Mouse (Mus musculus) forebrain, embryonic 10.5 days (tissue): ENCODE measurements around the gene Gm21992. TPM values are rescaled to one million over a fixed set of nuclear protein-coding genes. Genes with fewer than 3 reads are reported as not detected.
A peak's percentile ranks its signal among the peaks of the same experiment; 100 is the strongest.

ENCODE experiments used
- DNase-seq: peaks from one replicate; pipeline ENCODE4 v3.0.0-alpha.2; 2017; ENCODE audit warnings: low spot score; ENCODE audit errors: extremely low spot score
- H3K27ac ChIP-seq: fragments of 300-500 bp; sonication (generic); 2 replicates; pipeline ENCODE4 v1.5.1; 2016; ENCODE audit warnings: mild to moderate bottlenecking
- H3K27me3 ChIP-seq: fragments of 300-500 bp; sonication (generic); 2 replicates; pipeline ENCODE4 v1.6.1; 2016; ENCODE audit warnings: mild to moderate bottlenecking; ENCODE audit not compliant: poor library complexity, severe bottlenecking
- H3K36me3 ChIP-seq: fragments of 300-500 bp; sonication (generic); replicated peaks from 2 replicates; pipeline ENCODE4 v1.6.1; 2016; ENCODE audit warnings: mild to moderate bottlenecking, moderate library complexity
- H3K4me1 ChIP-seq: fragments of 300-500 bp; sonication (generic); 2 replicates; pipeline ENCODE4 v1.6.1; 2016
- H3K4me3 ChIP-seq: fragments of 300-500 bp; sonication (generic); 2 replicates; pipeline ENCODE4 v1.5.1; 2016; ENCODE audit warnings: mild to moderate bottlenecking, moderate library complexity
- H3K9me3 ChIP-seq: fragments of 300-500 bp; sonication (generic); 2 replicates; pipeline ENCODE4 v1.6.1; 2016; ENCODE audit warnings: mild to moderate bottlenecking, moderate library complexity
- WGBS: fragments of 180-500 bp; shearing (Covaris S2); methylation state at CpG from one replicate; pipeline ENCODE4 v1.1.7; 2016; 5-methylcytosine and 5-hydroxymethylcytosine counted together
- polyA plus RNA-seq: library from polyadenylated mRNA; unstranded; fragments of >200 nt; fragmentation: Nextera tagmentation; extraction: Ambion mirVana; gene quantifications from 2 replicates; pipeline ENCODE4 v1.2.1, GENCODE M21; 2016

The Gm21992 gene
- polyA plus RNA-seq, 1 experiment from 2014 or later = 35.7 TPM

- peak overlapping the region; percentile 14; the same call in 1 of the 2 replicates for H3K4me3 ChIP-seq
- no peaks in the 10 kb centered on the region for H3K9me3 ChIP-seq
- H3K27ac ChIP-seq = no peak overlapping the region
- H3K36me3 ChIP-seq = no peaks in the 10 kb centered on the region
- DNase-seq = no peak
- peaks cover 41% of the 10 kb centered on the region for H3K4me1 ChIP-seq
- 66% methylated on average over 3 of the region's 3 CpGs for WGBS
- H3K27me3 ChIP-seq = peaks cover 76% of the 10 kb centered on the region
Observed at GRCm38 (mm10) chr19:4713886-4714285, 97.5 kb downstream of the Gm21992 start.

- 41% methylated on average over 13 of the region's 13 CpGs for WGBS
- peak overlapping the region; percentile 82 for H3K4me3 ChIP-seq
- H3K36me3 ChIP-seq = no peaks in the 10 kb centered on the region
- no peaks in the 10 kb centered on the region for H3K9me3 ChIP-seq
- no peak for DNase-seq
- peaks cover 69% of the 10 kb centered on the region for H3K27me3 ChIP-seq
- H3K4me1 ChIP-seq = peaks cover 32% of the 10 kb centered on the region
- peak overlapping the region; percentile 93 for H3K27ac ChIP-seq
Observed at GRCm38 (mm10) chr19:4712781-4713526, 98.5 kb downstream of the Gm21992 start.

GRCm38 (mm10) chr19:4712156-4712780 is 99.1 kb downstream of the Gm21992 start:
- H3K27ac ChIP-seq = peak overlapping the region; percentile 93
- DNase-seq = peak; percentile 60
- WGBS = under 1% methylated on average over 54 of the region's 60 CpGs
- peak overlapping the region; percentile 82 for H3K4me3 ChIP-seq
- no peaks in the 10 kb centered on the region for H3K9me3 ChIP-seq
- peaks cover 32% of the 10 kb centered on the region for H3K4me1 ChIP-seq
- peaks cover 66% of the 10 kb centered on the region for H3K27me3 ChIP-seq
- H3K36me3 ChIP-seq = no peaks in the 10 kb centered on the region

GRCm38 (mm10) chr19:4711601-4712155 is 99.7 kb downstream of the Gm21992 start:
- Histone ChIP-seq H3K9me3 (no peaks in the 10 kb centered on the region), H3K27me3 (peaks cover 66% of the 10 kb centered on the region), H3K4me1 (peaks cover 32% of the 10 kb centered on the region), H3K36me3 (no peaks in the 10 kb centered on the region), H3K4me3 (peak overlapping the region; percentile 82), H3K27ac (peak overlapping the region; percentile 93)
- under 1% methylated on average over 41 of the region's 65 CpGs for WGBS
- DNase-seq = peak; percentile 71

GRCm38 (mm10) chr19:4711098-4711600 is 100.3 kb downstream of the Gm21992 start, which contains the start of gene Sptbn2:
Gene Sptbn2 (plus strand): TSS chr19:4711167.
- peak within 1 kb of the TSS; percentile 82 for H3K4me3 ChIP-seq
- peaks cover 66% of the 10 kb centered on the region for H3K27me3 ChIP-seq
- peak within 1 kb of the TSS; percentile 93 for H3K27ac ChIP-seq
- H3K36me3 ChIP-seq = no peaks in the 10 kb centered on the region
- H3K9me3 ChIP-seq = no peaks in the 10 kb centered on the region
- peaks cover 32% of the 10 kb centered on the region for H3K4me1 ChIP-seq
- DNase-seq = no peak
- WGBS = 10% methylated on average over 13 of the region's 13 CpGs

GRCm38 (mm10) chr19:4708765-4709164 is 102.6 kb downstream of the Gm21992 start:
- no peak for DNase-seq
- H3K9me3 ChIP-seq = no peaks in the 10 kb centered on the region
- H3K4me1 ChIP-seq = peaks cover 27% of the 10 kb centered on the region
- H3K4me3 ChIP-seq = no peak overlapping the region
- no peaks in the 10 kb centered on the region for H3K36me3 ChIP-seq
- H3K27ac ChIP-seq = no peak overlapping the region
- WGBS = 85% methylated on average over 10 of the region's 10 CpGs
- peaks cover 56% of the 10 kb centered on the region for H3K27me3 ChIP-seq

- H3K4me1 ChIP-seq = peaks cover 27% of the 10 kb centered on the region
- H3K27me3 ChIP-seq = peaks cover 67% of the 10 kb centered on the region
- H3K27ac ChIP-seq = no peak overlapping the region
- H3K4me3 ChIP-seq = no peak overlapping the region
- H3K9me3 ChIP-seq = peaks cover 5% of the 10 kb centered on the region
- 73% methylated on average over 7 of the region's 7 CpGs for WGBS
- H3K36me3 ChIP-seq = no peaks in the 10 kb centered on the region
- no peak for DNase-seq
Observed at GRCm38 (mm10) chr19:4701221-4701620, 110.2 kb downstream of the Gm21992 start.

GRCm38 (mm10) chr19:4700656-4701055 is 110.8 kb downstream of the Gm21992 start:
- 79% methylated on average over 8 of the region's 8 CpGs for WGBS
- peaks cover 72% of the 10 kb centered on the region for H3K27me3 ChIP-seq
- no peak overlapping the region for H3K4me3 ChIP-seq
- peaks cover 27% of the 10 kb centered on the region for H3K4me1 ChIP-seq
- no peaks in the 10 kb centered on the region for H3K36me3 ChIP-seq
- H3K9me3 ChIP-seq = peaks cover 5% of the 10 kb centered on the region
- H3K27ac ChIP-seq = no peak overlapping the region
- no peak for DNase-seq

GRCm38 (mm10) chr19:4699821-4700220 is 111.6 kb downstream of the Gm21992 start:
- no peaks in the 10 kb centered on the region for H3K36me3 ChIP-seq
- H3K9me3 ChIP-seq = peaks cover 5% of the 10 kb centered on the region
- 76% methylated on average over 5 of the region's 5 CpGs for WGBS
- H3K27me3 ChIP-seq = peaks cover 76% of the 10 kb centered on the region
- no peak overlapping the region for H3K4me3 ChIP-seq
- no peak for DNase-seq
- peaks cover 27% of the 10 kb centered on the region for H3K4me1 ChIP-seq
- no peak overlapping the region for H3K27ac ChIP-seq

- H3K27me3 ChIP-seq = peaks cover 74% of the 10 kb centered on the region
- H3K36me3 ChIP-seq = no peaks in the 10 kb centered on the region
- peak overlapping the region; percentile 68 for H3K4me3 ChIP-seq
- WGBS = 38% methylated on average over 8 of the region's 8 CpGs
- H3K4me1 ChIP-seq = peaks cover 27% of the 10 kb centered on the region
- H3K9me3 ChIP-seq = peaks cover 5% of the 10 kb centered on the region
- no peak for DNase-seq
- H3K27ac ChIP-seq = no peak overlapping the region
Observed at GRCm38 (mm10) chr19:4698856-4699255, 112.6 kb downstream of the Gm21992 start.

- DNase-seq = peak; percentile 76
- under 1% methylated on average over 40 of the region's 40 CpGs for WGBS
- H3K27ac ChIP-seq = peak within 1 kb of the TSS; percentile 83
- peaks cover 71% of the 10 kb centered on the region for H3K27me3 ChIP-seq
- H3K4me1 ChIP-seq = peaks cover 27% of the 10 kb centered on the region
- no peaks in the 10 kb centered on the region for H3K36me3 ChIP-seq
- peak within 1 kb of the TSS; percentile 68 for H3K4me3 ChIP-seq
- peaks cover 5% of the 10 kb centered on the region for H3K9me3 ChIP-seq
Observed at GRCm38 (mm10) chr19:4698205-4698677, 113.2 kb downstream of the Gm21992 start, which contains the start of gene Gm960. Gene Gm960 (minus strand): TSS chr19:4698668.

GRCm38 (mm10) chr19:4697721-4698120 is 113.7 kb downstream of the Gm21992 start:
- H3K36me3 ChIP-seq = no peaks in the 10 kb centered on the region
- peaks cover 5% of the 10 kb centered on the region for H3K9me3 ChIP-seq
- peaks cover 70% of the 10 kb centered on the region for H3K27me3 ChIP-seq
- peaks cover 25% of the 10 kb centered on the region for H3K4me1 ChIP-seq
- H3K27ac ChIP-seq = peak overlapping the region; percentile 83
- DNase-seq = no peak
- WGBS = 78% methylated on average over 9 of the region's 9 CpGs
- H3K4me3 ChIP-seq = peak overlapping the region; percentile 68
